Mouse (Mus musculus): Measurements from ENCODE around the gene Rarres2.
A peak's percentile ranks its signal among the peaks of the same experiment; 100 is the strongest.

DNA sequence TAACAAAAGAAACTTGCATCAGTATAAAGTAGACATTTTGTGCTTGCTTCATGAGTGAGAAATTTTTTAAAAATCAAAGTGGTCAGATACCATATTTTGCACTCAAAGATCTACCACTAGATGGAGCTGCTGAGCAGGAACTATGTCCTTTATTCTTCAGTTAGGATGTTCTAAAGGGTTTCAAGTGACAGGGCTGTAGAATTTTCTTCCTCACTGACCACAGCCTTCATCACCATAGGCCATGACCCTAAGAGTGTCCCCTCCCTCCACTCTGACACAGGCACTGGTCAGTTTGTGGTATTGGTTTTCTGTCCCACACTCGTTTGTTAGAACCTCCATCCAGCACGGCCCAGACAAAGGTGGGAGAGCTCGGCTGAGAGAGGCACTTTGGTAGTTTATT is 9.4 kb upstream of the Rarres2 start:
- TF ChIP-seq CTCF (conservative IDR thresholded peaks at IDR 0.05; ENCODE audit: insufficient read depth, insufficient read length, low read depth, low read length) (peak; percentile 23; the same call in 1 of the 2 replicates), POLR2A (IDR thresholded peaks at IDR 0.05; ENCODE audit: low read depth, low read length) (no peak)
